Mouse (Mus musculus) regulatory T cell (primary cell): ENCODE measurements at regions not wholly inside any gene's neighbourhood (a gene's known extent, or its start where the extent isn't known, plus 50 kb on each side); places are given as distances from the start of the nearest gene placed in this dataset.

Source experiments
- in situ Hi-C: fragments of 300-600 bp; cut with MboI, MseI; formaldehyde crosslinking; loops from one replicate; pipeline ENCODE4 v1.15.1; 2025; ENCODE audit warnings: high pct_unique_total_duplicates

- in situ Hi-C loops, result loop anchor here (10.0 kb wide), 1 partner anchor 1779 kb away; no protein-coding TSS in a partner anchor
Measured at GRCm38 (mm10) chr3:149626186-149626585, 635.8 kb upstream of the Adgrl2 start.

DNA sequence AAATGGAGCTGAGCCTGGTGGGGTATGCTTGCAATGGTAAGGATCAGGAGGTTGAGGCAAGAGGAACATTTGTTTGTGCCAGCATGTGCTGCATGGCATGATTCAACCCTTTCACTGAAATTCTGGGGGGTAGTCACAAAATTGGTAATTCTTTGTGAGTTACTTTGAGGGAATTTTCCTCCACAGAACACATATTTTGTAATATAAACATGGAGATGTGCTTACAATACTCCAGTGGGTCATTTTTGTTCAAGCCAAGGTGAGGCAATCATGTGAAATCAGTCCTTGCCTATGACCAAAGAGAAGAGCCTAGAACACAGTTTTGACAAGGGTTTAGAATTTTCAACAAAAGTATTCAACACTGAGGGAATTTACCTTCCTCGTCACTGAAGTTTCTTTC, 635.1 kb upstream of the Adgrl2 start:
- in situ Hi-C loops, result loop anchor here (10.0 kb wide), 1 partner anchor 1779 kb away; no protein-coding TSS in a partner anchor

GRCm38 (mm10) chr3:149625066-149625465, 634.7 kb upstream of the Adgrl2 start:
- in situ Hi-C loops, result loop anchor here (10.0 kb wide), 1 partner anchor 1780 kb away; no protein-coding TSS in a partner anchor

GRCm38 (mm10) chr3:149623851-149624532, 633.6 kb upstream of the Adgrl2 start:
- in situ Hi-C loops, result loop anchor here (10.0 kb wide), 1 partner anchor 1781 kb away; no protein-coding TSS in a partner anchor

DNA sequence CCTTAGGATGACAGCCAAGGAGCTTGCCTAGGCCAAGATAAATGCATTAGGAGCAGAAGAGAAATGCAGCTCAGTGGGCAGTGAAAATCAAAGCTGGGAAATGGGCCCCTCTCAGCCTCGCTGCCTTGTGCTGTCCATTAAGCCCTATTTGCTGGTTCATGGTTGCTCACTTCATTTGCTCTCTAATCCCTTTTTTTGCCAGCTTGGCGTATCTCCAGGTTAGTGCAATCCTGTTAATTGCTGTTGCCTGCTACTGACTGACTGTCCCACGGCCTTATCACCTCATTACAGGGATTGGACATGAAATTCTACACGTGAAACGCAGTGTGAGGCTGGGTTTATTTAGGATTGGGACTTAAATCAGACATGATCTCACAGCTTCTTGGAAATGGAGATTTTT, 613.5 kb upstream of the Adgrl2 start:
- in situ Hi-C loops, result no loop called here

- in situ Hi-C loops, result no loop called here
Measured at GRCm38 (mm10) chr3:149601276-149601675, 610.9 kb upstream of the Adgrl2 start.

GRCm38 (mm10) chr3:149594470-149594869, 604.1 kb upstream of the Adgrl2 start:
- in situ Hi-C loops, result no loop called here

DNA sequence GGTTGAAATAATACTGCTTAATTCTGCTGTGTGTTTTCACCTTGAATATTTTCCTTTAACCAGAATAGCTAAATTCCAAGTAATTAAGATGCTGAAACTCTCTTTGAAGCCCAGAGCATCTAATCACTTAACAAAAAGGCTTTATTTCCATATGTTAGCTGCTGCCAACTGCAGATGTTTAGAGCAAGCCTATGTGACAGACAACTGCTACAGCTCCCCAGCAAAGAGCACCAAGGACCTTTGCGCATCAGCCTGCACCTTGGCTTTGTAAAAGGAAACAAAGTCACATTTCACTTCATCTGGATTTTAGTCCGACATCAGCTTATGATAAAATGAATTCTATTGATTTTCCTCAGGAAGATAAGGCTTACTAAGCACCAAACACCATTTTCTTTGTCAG, 595.4 kb upstream of the Adgrl2 start:
- in situ Hi-C loops, result no loop called here

GRCm38 (mm10) chr3:149581141-149581540, 590.8 kb upstream of the Adgrl2 start:
- in situ Hi-C loops, result no loop called here

DNA sequence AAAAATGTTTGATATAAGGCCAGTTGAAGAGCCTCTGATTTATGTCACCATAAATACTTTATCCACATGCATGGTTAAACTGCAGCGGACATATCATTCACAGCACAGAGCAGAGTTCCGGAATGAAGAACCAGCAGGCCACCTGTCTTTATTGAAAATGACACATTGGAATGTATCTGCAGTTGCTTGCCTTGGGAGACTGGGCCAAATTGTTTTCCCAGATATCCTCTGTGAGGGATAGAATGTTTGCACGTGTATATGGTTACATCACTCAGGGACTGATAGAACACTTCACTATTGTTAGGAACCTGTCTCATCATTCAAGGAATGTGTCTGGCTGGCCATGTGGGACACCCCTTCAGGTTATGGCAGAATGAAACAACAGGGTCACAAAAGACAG, 585.3 kb upstream of the Adgrl2 start:
- in situ Hi-C loops, result no loop called here

GRCm38 (mm10) chr3:149566853-149567252, 576.5 kb upstream of the Adgrl2 start:
- in situ Hi-C loops, result no loop called here

- in situ Hi-C loops, result no loop called here
Measured at GRCm38 (mm10) chr3:149550231-149550951, 560.0 kb upstream of the Adgrl2 start.

GRCm38 (mm10) chr3:149547045-149547444, 556.7 kb upstream of the Adgrl2 start:
- in situ Hi-C loops, result no loop called here

DNA sequence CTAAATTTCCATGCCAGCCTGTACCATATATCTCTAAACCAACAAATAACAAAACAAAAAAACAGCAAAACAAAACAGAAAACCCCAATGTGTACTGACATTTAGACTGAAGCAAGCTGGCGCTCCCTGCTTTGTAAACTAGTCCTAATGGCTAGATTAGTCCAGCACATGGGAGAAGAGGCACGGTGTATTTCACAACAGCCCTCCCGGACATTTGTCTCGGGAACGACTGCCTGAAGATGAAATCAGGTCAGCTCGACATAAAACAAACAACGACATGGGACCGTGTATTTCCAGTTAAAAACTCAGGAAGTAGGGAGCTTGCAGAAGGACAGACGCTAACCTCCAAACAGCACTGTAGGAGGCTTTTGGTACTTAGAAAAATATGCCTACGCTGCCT, 555.9 kb upstream of the Adgrl2 start:
- in situ Hi-C loops, result no loop called here

DNA sequence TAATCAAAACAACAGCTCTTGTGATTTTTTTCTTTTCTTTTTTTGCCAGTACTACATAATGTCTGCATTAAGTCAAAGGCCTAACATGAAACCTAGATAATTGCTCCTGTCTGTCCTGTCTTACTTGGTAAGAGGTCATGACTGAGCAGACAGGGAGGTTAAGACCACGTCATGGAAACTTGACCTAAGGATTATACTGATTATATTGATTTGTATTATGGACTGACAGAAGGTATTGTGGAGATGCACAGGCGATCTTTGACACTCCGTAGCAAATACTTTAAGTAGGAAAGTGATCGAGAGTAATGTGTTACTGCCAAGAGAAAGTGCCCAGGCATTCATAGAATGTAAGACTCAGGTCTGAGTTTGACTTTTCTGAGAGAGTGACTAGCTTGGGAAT, 543.8 kb upstream of the Adgrl2 start:
- in situ Hi-C loops, result no loop called here

DNA sequence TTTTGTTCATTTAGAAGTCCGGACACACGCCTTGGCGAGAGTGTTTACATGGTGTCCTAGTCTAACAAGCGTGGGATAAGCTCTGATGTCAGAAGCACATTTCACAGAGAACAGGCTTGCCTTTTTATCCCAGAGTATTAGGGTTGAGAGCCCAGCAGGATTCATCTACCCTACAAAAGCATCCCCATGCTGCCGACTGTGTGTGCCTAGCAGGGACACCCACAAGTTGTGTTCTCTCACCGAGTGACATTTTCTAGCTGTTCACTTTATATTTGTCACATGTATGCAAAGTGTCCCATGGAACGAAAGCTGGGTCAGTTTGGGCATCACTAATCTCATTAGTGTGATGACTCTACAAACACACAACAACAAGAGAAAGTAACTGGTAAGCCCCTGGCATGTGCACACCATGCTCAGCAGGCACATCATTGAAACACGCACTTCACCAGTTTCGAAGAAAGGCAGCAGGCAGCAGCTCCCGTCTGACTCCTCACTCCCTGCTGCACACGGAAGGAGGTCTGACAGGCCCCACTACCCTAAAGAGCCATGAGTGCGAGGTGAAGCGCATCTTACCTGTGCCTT, 539.8 kb upstream of the Adgrl2 start:
- in situ Hi-C loops, result no loop called here

GRCm38 (mm10) chr3:149526509-149526908, 536.2 kb upstream of the Adgrl2 start:
- in situ Hi-C loops, result no loop called here

DNA sequence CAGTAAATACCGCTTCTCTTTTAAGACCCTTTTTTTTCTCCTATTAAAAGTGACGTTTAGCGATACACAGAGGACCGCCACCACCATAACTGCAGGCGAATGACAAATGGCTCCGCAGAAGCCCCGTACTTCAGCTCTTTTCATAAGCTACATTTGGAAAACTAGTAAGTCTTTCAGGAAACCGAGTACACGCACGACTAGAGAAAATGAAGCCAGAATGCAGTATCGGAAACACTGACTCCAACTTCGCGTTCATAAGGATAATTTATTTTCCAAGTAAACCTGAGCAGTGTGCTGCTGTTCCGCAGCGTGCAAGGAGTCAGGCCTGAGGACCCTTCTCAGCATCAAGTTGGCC, 529.2 kb upstream of the Adgrl2 start:
- in situ Hi-C loops, result no loop called here

- in situ Hi-C loops, result no loop called here
Measured at GRCm38 (mm10) chr3:149518928-149519574, 528.7 kb upstream of the Adgrl2 start.

DNA sequence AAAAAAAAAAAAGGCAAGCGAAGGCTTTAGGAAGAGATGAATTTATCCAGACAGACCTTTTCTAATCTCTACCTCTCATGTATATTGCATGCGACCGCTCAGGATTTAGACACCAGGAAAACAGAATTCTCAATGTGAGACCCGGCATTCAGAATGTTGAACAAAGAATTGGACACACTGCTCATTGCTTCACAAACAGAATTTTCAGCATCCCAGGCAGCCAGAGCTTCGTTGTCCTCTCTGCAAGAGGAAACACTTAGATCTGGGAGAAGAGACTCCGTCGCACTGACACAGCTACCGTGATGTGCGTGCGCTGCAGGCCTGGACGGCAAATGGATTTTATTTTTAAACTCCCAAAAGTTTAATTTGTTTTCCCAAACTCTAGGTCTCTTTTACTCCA, 527.2 kb upstream of the Adgrl2 start:
- in situ Hi-C loops, result no loop called here

DNA sequence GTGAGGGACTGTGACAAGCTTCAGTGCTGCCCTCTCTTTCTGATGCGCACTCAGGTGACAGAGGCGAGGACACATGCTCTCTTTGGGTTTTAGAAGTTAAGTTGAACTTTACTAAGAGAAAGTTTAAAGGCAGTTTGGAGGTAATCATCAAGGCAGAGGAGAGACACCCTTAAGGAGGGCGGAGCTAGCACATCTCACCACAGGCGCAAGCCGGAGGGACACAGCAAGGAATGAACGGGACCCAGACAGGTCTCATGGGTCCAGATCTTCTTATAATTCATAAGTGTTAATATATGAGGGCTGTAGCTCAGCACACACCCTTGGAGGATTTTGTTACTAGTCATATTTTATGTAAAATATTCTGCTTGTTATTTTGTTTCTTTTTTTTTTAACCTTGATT, 518.8 kb upstream of the Adgrl2 start:
- in situ Hi-C loops, result no loop called here

DNA sequence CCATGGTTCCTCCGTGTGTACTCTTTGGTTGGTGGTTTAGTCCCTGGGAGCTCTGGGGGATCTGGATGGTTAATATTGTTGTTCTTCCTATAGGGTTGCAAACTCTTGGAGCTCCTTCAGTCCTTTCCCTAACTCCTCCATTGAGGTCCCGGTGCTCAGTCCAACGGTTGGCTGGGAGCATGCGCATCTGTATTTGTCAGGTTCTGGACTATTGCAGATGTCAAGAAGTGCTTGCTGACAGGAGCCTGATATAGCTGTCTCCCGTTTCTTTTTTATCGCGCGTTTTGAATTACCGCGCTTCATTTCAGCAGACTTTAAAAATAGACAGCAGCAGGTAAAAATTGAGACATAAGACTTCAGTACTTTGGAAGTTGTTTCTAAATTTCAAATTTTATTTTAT, 518.3 kb upstream of the Adgrl2 start:
- in situ Hi-C loops, result no loop called here
